Mouse (Mus musculus): ENCODE measurements around the gene Gm17455. TPM values are rescaled to one million over a fixed set of nuclear protein-coding genes. Genes with fewer than 3 reads are reported as not detected.

Gene Gm17455
- polyA plus RNA-seq (2014; fragmentation: Nextera tagmentation; extraction: Ambion mirVana): 1.5 and 2.0 TPM in 2 replicates

- Histone ChIP-seq H3K27me3 (ENCODE audit: control insufficient read depth, insufficient read depth, low read length) (no peaks in the 10 kb centered on the region), H3K4me1 (ENCODE audit: control insufficient read depth, insufficient read depth, low read length) (no peaks in the 10 kb centered on the region), H3K9ac (ENCODE audit: low read length) (0 out of 2 replicates have a peak within 1 kb of the TSS, but pooled peaks have one; percentile 3), H3K36me3 (ENCODE audit: control insufficient read depth, insufficient read depth, low read length) (no peaks in the 10 kb centered on the region), H3K4me2 (ENCODE audit: low read depth, severe bottlenecking) (no peak within 1 kb of the TSS), H3K4me3 (ENCODE audit: low read depth, low read length) (no peak within 1 kb of the TSS), H3K27ac (replicated peaks; ENCODE audit: low read depth, low read length) (no peak within 1 kb of the TSS), H3K9me3 (ENCODE audit: control insufficient read depth, low read length) (no peaks in the 10 kb centered on the region)
- DNase-seq (ENCODE audit: low spot score): no peak
- ATAC-seq (ENCODE audit: insufficient number of reproducible peaks, low FRiP score, low TSS enrichment, low read depth): no peak
- 49% methylated on average over 7 of the region's 7 CpGs for WGBS
These were observed at the start of gene Gm17455 for GRCm38 (mm10) chr10:60399449-60399848. Gm17455 (plus strand) TSS chr10:60399726.

DNA sequence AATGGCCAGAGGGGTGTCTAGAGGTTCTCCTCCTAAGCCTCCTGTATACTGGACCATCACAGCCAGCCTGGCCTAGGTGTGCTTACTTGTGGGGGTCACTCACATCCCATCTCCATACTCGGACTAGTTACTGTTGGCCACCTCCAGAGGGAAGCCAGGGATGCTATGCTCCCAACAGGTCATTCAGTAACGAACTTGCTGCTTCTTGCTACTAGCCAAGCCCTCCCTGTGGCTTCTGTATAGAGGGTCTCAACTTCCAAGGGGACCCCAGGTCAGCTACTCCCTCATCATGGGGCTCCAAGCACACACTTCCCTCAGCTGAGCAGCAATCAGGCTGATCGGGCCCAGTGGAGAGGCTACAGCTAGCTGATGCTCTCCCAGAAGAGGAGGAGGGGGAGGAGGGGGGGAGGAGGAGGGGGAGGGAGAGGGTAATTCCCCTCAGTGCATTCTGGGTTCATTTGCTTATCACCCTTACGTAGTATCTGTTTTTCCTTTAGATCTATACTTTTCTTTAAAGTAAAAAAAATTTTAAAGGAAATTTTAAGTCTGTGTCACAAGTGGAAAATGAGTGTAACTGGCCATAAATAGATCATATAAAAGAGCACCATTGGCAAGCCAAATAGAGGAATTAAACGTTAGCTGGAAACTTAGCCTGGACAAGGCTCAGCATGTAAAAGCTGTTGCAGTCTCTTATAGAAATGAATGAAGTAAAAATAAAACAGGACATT is 49.3 kb upstream of the Gm17455 start:
- H3K27ac ChIP-seq (replicated peaks; ENCODE audit: low read depth, low read length): no peak overlapping the region
- 50% methylated on average over 5 of the region's 5 CpGs for WGBS
- H3K36me3 ChIP-seq (ENCODE audit: control insufficient read depth, insufficient read depth, low read length): no peaks in the 10 kb centered on the region
- no peak overlapping the region for H3K9ac ChIP-seq (ENCODE audit: low read length)
- no peak overlapping the region for H3K4me3 ChIP-seq (ENCODE audit: low read depth, low read length)
- ATAC-seq (ENCODE audit: insufficient number of reproducible peaks, low FRiP score, low TSS enrichment, low read depth) (no peak), DNase-seq (ENCODE audit: low spot score) (no peak)
- H3K4me1 ChIP-seq (ENCODE audit: control insufficient read depth, insufficient read depth, low read length): peaks cover 13% of the 10 kb centered on the region; the same call in 1 of the 2 replicates
- H3K9me3 ChIP-seq (ENCODE audit: control insufficient read depth, low read length): no peaks in the 10 kb centered on the region
- 0 out of 2 replicates have a peak overlapping the region, but pooled peaks have one; percentile 16 for H3K4me2 ChIP-seq (ENCODE audit: low read depth, severe bottlenecking)
- H3K27me3 ChIP-seq (ENCODE audit: control insufficient read depth, insufficient read depth, low read length): peaks cover 2% of the 10 kb centered on the region; the same call in 1 of the 2 replicates

DNA sequence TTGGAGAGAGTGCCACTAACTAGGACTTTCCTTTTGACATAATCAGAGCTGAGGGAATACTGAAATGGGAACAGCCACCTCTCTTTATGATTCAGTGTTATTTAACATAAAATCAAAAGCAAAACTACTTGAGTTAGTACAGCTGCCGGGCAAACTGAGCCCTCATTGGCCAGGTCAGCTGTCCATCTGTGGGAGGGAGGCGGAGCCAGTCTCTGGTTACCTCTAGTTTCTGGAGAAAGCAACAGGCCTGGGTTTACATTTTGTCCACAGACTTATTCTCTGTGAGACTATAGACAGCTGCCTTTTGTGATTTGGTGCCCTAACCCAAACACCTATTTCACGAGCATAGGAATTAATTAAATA is 48.7 kb upstream of the Gm17455 start:
- Histone ChIP-seq H3K9ac (ENCODE audit: low read length) (no peak overlapping the region), H3K27ac (replicated peaks; ENCODE audit: low read depth, low read length) (peak overlapping the region; percentile 76), H3K36me3 (ENCODE audit: control insufficient read depth, insufficient read depth, low read length) (no peaks in the 10 kb centered on the region), H3K4me2 (ENCODE audit: low read depth, severe bottlenecking) (0 out of 2 replicates have a peak overlapping the region, but pooled peaks have one; percentile 16), H3K9me3 (ENCODE audit: control insufficient read depth, low read length) (no peaks in the 10 kb centered on the region), H3K4me3 (ENCODE audit: low read depth, low read length) (no peak overlapping the region), H3K27me3 (ENCODE audit: control insufficient read depth, insufficient read depth, low read length) (peaks cover 2% of the 10 kb centered on the region; the same call in 1 of the 2 replicates), H3K4me1 (ENCODE audit: control insufficient read depth, insufficient read depth, low read length) (peaks cover 13% of the 10 kb centered on the region; the same call in 1 of the 2 replicates)
- WGBS: 48% methylated on average over 3 of the region's 3 CpGs
- peak; percentile 3; the same call in 1 of the 2 replicates for ATAC-seq (ENCODE audit: insufficient number of reproducible peaks, low FRiP score, low TSS enrichment, low read depth)
- peak; percentile 94 for DNase-seq (ENCODE audit: low spot score)

DNA sequence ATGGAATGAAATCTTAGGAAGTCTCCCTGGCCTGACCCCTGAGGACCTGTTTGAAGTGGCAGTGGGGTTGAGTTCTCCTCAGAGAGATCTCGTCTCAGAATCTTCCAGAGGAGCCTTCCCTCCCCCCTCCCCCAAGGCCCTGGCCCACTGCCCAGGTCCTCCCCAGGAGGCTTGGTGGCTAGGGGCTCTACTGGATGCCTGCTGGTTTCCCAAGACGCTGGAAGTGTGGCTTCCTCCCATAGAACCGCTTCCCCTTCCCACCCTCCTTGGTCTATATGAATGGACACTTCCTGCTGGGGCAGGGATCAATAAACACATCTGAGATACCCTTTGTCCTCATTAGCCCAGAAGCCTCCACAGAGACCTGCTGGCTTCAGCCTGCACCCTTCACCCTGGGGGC is 48.3 kb upstream of the Gm17455 start:
- Histone ChIP-seq H3K9ac (ENCODE audit: low read length) (no peak overlapping the region), H3K36me3 (ENCODE audit: control insufficient read depth, insufficient read depth, low read length) (no peaks in the 10 kb centered on the region), H3K4me3 (ENCODE audit: low read depth, low read length) (no peak overlapping the region), H3K4me2 (ENCODE audit: low read depth, severe bottlenecking) (0 out of 2 replicates have a peak overlapping the region, but pooled peaks have one; percentile 7), H3K9me3 (ENCODE audit: control insufficient read depth, low read length) (no peaks in the 10 kb centered on the region), H3K4me1 (ENCODE audit: control insufficient read depth, insufficient read depth, low read length) (peaks cover 13% of the 10 kb centered on the region; the same call in 1 of the 2 replicates), H3K27me3 (ENCODE audit: control insufficient read depth, insufficient read depth, low read length) (peaks cover 2% of the 10 kb centered on the region; the same call in 1 of the 2 replicates), H3K27ac (replicated peaks; ENCODE audit: low read depth, low read length) (peak overlapping the region; percentile 76)
- DNase-seq (ENCODE audit: low spot score) (no peak), ATAC-seq (ENCODE audit: insufficient number of reproducible peaks, low FRiP score, low TSS enrichment, low read depth) (0 out of 2 replicates have a peak, but pooled peaks have one; percentile 10)
- WGBS: 23% methylated on average over 3 of the region's 3 CpGs

DNA sequence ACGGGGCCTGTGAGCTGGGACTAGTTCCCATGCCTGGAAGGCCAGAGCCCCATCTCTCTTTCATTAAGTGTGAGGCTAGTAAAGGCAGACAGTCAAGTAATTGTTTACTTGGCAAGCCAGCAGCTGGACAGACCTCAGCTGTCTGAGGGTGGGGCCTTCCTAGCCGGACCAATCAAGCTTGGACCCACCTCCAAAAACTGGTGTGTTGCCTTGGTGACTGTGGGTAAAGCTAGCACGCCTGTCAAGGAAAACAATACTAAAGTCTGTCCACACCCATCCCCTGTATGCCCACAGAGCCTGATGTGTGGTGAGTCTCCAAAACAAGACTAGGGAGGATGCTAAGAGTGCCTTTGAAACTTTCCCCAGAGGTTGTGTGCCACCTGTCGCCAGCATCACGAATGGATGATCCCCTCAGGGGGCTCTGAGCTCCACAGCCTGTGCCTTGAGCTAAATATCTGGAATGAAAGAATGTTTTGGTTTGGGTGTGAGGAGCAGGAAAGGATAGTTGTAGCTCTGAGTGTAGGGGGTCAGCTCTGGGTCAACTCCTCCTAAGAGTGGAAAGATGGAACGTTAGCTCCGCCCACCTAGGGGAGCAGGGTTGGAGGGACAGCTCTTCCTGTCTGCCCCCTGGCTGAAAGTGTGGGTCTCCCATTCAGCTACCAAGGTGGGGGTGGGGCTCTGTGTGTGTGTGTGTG is 47.6 kb upstream of the Gm17455 start:
- DNase-seq (ENCODE audit: low spot score) (peak; percentile 41), ATAC-seq (ENCODE audit: insufficient number of reproducible peaks, low FRiP score, low TSS enrichment, low read depth) (peak; percentile 67; the same call in 1 of the 2 replicates)
- WGBS: 32% methylated on average over 7 of the region's 7 CpGs
- H3K9me3 ChIP-seq (ENCODE audit: control insufficient read depth, low read length): no peaks in the 10 kb centered on the region
- H3K4me1 ChIP-seq (ENCODE audit: control insufficient read depth, insufficient read depth, low read length): peaks cover 10% of the 10 kb centered on the region; the same call in 1 of the 2 replicates
- no peak overlapping the region for H3K4me3 ChIP-seq (ENCODE audit: low read depth, low read length)
- no peaks in the 10 kb centered on the region for H3K36me3 ChIP-seq (ENCODE audit: control insufficient read depth, insufficient read depth, low read length)
- H3K27ac ChIP-seq (replicated peaks; ENCODE audit: low read depth, low read length): peak overlapping the region; percentile 76
- H3K4me2 ChIP-seq (ENCODE audit: low read depth, severe bottlenecking): 0 out of 2 replicates have a peak overlapping the region, but pooled peaks have one; percentile 7
- no peak overlapping the region for H3K9ac ChIP-seq (ENCODE audit: low read length)
- H3K27me3 ChIP-seq (ENCODE audit: control insufficient read depth, insufficient read depth, low read length): peaks cover 2% of the 10 kb centered on the region; the same call in 1 of the 2 replicates

DNA sequence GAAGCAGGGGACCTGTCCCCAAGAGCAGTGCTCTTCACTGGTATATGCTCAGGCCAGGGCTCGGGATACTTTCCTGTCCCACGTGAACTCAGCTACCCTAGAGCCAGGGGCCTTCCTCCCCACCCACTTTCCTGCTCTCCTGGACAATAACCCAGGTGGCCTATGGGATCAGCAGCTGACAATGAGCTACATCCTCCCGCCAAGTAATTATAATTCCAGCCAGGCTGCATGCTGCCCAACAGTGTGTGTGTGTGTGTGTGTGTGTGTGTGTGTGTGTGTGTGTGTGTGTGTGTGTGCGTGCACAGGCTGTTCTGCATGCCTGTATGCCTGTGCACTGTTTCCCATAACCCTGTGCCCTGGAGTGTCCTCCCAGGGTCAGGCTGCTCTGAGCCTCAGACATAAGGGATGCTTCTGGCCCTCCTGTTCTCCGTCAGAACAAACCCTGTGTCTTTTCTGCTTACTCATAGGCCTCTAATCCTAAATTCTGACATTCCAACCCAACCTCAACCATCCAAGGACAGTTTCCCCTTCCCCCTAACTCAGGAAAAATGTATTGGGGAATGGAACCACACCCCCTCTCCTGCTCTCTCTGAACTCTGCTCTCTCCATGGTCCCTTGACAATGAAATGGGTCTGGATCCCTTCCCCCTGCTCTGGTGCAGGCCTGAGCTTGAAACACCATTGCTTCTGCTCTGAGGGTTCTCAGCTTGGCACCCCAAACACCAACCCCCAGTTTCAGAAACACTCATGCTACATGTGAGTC is 46.1 kb upstream of the Gm17455 start:
- 65% methylated on average over 5 of the region's 5 CpGs for WGBS
- DNase-seq (ENCODE audit: low spot score): no peak
- Histone ChIP-seq H3K4me1 (ENCODE audit: control insufficient read depth, insufficient read depth, low read length) (peaks cover 7% of the 10 kb centered on the region; the same call in 1 of the 2 replicates), H3K27me3 (ENCODE audit: control insufficient read depth, insufficient read depth, low read length) (no peaks in the 10 kb centered on the region), H3K36me3 (ENCODE audit: control insufficient read depth, insufficient read depth, low read length) (no peaks in the 10 kb centered on the region), H3K9me3 (ENCODE audit: control insufficient read depth, low read length) (no peaks in the 10 kb centered on the region), H3K27ac (replicated peaks; ENCODE audit: low read depth, low read length) (no peak overlapping the region), H3K4me2 (ENCODE audit: low read depth, severe bottlenecking) (no peak overlapping the region), H3K9ac (ENCODE audit: low read length) (no peak overlapping the region), H3K4me3 (ENCODE audit: low read depth, low read length) (no peak overlapping the region)
- no peak for ATAC-seq (ENCODE audit: insufficient number of reproducible peaks, low FRiP score, low TSS enrichment, low read depth)

GRCm38 (mm10) chr10:60354003-60354325 is 45.6 kb upstream of the Gm17455 start:
- Histone ChIP-seq H3K36me3 (ENCODE audit: control insufficient read depth, insufficient read depth, low read length) (no peaks in the 10 kb centered on the region), H3K9ac (ENCODE audit: low read length) (no peak overlapping the region), H3K4me2 (ENCODE audit: low read depth, severe bottlenecking) (no peak overlapping the region), H3K27ac (replicated peaks; ENCODE audit: low read depth, low read length) (no peak overlapping the region), H3K4me3 (ENCODE audit: low read depth, low read length) (no peak overlapping the region), H3K9me3 (ENCODE audit: control insufficient read depth, low read length) (no peaks in the 10 kb centered on the region), H3K4me1 (ENCODE audit: control insufficient read depth, insufficient read depth, low read length) (peaks cover 5% of the 10 kb centered on the region; the same call in 1 of the 2 replicates), H3K27me3 (ENCODE audit: control insufficient read depth, insufficient read depth, low read length) (no peaks in the 10 kb centered on the region)
- no peak for DNase-seq (ENCODE audit: low spot score)
- ATAC-seq (ENCODE audit: insufficient number of reproducible peaks, low FRiP score, low TSS enrichment, low read depth): no peak
- 89% methylated on average over 4 of the region's 4 CpGs for WGBS

Measured in limb, embryonic 11.5 days (tissue).